Mouse (Mus musculus) limb, embryonic 12.5 days (tissue): ENCODE measurements around the gene Sec61g. TPM values are rescaled to one million over a fixed set of nuclear protein-coding genes. Genes with fewer than 3 reads are reported as not detected.
A peak's percentile ranks its signal among the peaks of the same experiment; 100 is the strongest.

Experiments
- ATAC-seq: fragments of 200-750 bp; cut with Nextera tagmentation; 2 replicates; pipeline ENCODE4 v1.8.0; 2017; ENCODE audit warnings: low read depth, moderate TSS enrichment; ENCODE audit not compliant: insufficient number of reproducible peaks, insufficient read depth, low FRiP score, low TSS enrichment
- H3K27ac ChIP-seq: fragments of 300-500 bp; sonication (generic); 2 replicates; pipeline ENCODE4 v1.5.1; 2016; ENCODE audit warnings: mild to moderate bottlenecking, moderate library complexity
- H3K27me3 ChIP-seq: fragments of 300-500 bp; sonication (generic); 2 replicates; pipeline ENCODE4 v1.6.1; 2016; ENCODE audit warnings: mild to moderate bottlenecking, moderate library complexity
- H3K36me3 ChIP-seq: fragments of 300-500 bp; sonication (generic); 2 replicates; pipeline ENCODE4 v1.6.1; 2016; ENCODE audit warnings: mild to moderate bottlenecking, moderate library complexity
- H3K4me1 ChIP-seq: fragments of 300-500 bp; sonication (generic); replicated peaks from 2 replicates; pipeline ENCODE4 v1.6.1; 2016
- H3K4me2 ChIP-seq: fragments of 300-500 bp; sonication (generic); 2 replicates; pipeline ENCODE4 v1.6.1; 2016; ENCODE audit warnings: mild to moderate bottlenecking, moderate library complexity
- H3K4me3 ChIP-seq: fragments of 300-500 bp; sonication (generic); replicated peaks from 2 replicates; pipeline ENCODE4 v1.5.1; 2016; ENCODE audit warnings: mild to moderate bottlenecking
- H3K9ac ChIP-seq: fragments of 300-500 bp; sonication (generic); replicated peaks from 2 replicates; pipeline ENCODE4 v1.6.1; 2016; ENCODE audit warnings: mild to moderate bottlenecking, moderate library complexity
- H3K9me3 ChIP-seq: fragments of 300-500 bp; sonication (generic); 2 replicates; pipeline ENCODE4 v1.6.1; 2016; ENCODE audit warnings: mild to moderate bottlenecking, moderate library complexity
- WGBS: fragments of 180-500 bp; shearing (Covaris S2); methylation state at CpG from one replicate; pipeline ENCODE4 v1.1.7; 2016; 5-methylcytosine and 5-hydroxymethylcytosine counted together
- polyA plus RNA-seq: library from polyadenylated mRNA; unstranded; fragments of >200 nt; fragmentation: Nextera tagmentation; extraction: Ambion mirVana; gene quantifications from 2 replicates; pipeline ENCODE4 v1.2.1, GENCODE M21; 2016

The Sec61g gene
- polyA plus RNA-seq = 45.1 and 45.7 TPM in 2 replicates

DNA sequence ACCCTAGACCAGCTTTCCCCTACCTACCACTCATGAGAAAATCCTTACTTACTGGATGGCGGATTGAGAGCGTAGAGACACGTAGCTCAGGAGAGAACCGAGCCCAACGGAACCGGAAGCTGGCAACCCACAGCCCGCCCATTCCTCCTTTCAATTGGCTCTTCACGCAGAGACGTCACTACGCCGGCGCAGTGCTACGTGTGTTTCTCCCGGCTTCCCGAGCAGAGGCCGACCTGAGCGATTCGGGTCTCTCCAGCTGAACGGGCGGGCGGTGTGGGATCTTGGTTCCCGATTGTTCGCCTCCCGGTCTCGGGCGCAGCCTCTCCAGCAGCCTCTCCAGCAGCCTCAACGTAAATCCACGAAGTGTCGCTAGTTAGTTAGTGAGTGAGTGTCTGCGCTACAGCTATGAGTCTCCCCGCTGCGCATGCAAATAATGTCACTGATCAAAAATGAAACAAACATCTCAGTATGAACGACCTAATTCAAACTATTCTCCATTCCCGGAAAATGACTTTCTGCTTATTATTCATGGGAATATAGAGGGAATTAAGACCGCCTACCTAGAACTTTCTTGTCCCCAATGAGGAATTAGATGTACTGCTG is at the start of gene Sec61g:
Sec61g (minus strand) TSS at position 433 of the 603 bp plus-strand sequence.
- H3K9ac ChIP-seq = peak within 1 kb of the TSS; percentile 93
- ATAC-seq = peak; percentile 99
- peak within 1 kb of the TSS; percentile 88 for H3K4me3 ChIP-seq
- H3K9me3 ChIP-seq = no peaks in the 10 kb centered on the region
- under 1% methylated on average over 35 of the region's 35 CpGs for WGBS
- H3K36me3 ChIP-seq = peaks cover 27% of the 10 kb centered on the region
- peak within 1 kb of the TSS; percentile 95 for H3K27ac ChIP-seq
- H3K4me1 ChIP-seq = peaks cover 6% of the 10 kb centered on the region; the same call in 1 of the 2 replicates
- H3K27me3 ChIP-seq = no peaks in the 10 kb centered on the region
- H3K4me2 ChIP-seq = peak within 1 kb of the TSS; percentile 82

DNA sequence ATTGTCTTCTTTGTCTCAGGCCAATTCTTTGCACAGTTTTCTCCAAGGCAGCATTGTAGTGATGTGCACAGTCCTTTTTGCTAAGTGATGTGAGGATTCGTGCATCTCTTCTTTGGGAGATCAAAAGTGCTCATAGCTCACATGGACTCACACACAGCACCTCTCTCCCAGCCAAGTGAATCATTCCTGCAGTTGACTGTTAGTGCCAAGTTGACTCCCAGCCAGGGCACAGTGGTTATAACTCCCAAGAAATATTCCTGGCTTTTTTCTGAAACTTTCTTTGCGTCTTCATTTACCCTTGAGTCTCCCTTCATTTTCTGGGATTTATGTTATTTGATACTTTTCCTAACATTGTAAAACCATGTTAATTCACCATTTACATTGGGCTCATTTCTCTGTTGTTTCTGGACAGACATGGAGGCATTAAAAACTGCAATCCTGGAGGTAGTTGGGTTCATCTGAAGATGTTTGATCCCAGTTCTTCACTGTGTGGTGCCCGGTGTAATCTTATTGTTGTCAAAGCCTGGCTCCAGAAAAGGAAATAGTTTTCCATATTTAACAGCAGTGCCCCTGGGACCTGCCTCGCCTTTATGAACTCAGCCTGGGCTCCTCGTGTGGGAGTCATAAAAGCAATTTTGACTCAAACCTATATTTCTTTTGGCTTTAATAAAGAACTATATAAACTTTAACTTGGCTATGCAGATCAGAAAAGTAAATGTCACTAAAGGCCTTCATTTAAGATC is 38.3 kb upstream of the Sec61g start:
- no peak for ATAC-seq
- no peak overlapping the region for H3K4me3 ChIP-seq
- H3K36me3 ChIP-seq = no peaks in the 10 kb centered on the region
- 61% methylated on average over 5 of the region's 5 CpGs for WGBS
- no peaks in the 10 kb centered on the region for H3K27me3 ChIP-seq
- no peak overlapping the region for H3K9ac ChIP-seq
- H3K4me1 ChIP-seq = no peaks in the 10 kb centered on the region
- H3K4me2 ChIP-seq = no peak overlapping the region
- no peaks in the 10 kb centered on the region for H3K9me3 ChIP-seq
- no peak overlapping the region for H3K27ac ChIP-seq

DNA sequence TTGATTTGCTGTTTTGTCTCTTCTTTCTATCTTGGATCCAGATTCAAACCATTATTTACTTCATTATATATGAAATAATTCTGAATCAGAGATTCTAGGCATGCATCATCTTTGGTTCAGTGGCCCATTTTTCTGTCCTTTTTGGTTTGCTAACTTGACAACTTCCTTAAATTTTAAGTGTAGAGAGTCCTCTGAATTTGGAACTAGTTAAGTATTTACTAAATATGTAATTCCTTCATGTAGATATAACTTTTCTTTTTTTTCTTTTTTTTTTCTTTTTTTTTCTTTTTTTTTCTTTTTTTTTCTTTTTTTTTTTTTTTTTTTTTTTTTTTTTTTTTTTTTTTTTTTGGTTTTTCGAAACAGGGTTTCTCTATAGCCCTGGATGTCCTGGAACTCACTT is 29.1 kb upstream of the Sec61g start:
- ATAC-seq = no peak
- Histone ChIP-seq H3K4me3 (no peak overlapping the region), H3K27me3 (no peaks in the 10 kb centered on the region), H3K9ac (no peak overlapping the region), H3K4me2 (no peak overlapping the region), H3K4me1 (no peaks in the 10 kb centered on the region), H3K27ac (no peak overlapping the region), H3K9me3 (no peaks in the 10 kb centered on the region), H3K36me3 (no peaks in the 10 kb centered on the region)
- 100% methylated on average over 1 of the region's 1 CpGs for WGBS

DNA sequence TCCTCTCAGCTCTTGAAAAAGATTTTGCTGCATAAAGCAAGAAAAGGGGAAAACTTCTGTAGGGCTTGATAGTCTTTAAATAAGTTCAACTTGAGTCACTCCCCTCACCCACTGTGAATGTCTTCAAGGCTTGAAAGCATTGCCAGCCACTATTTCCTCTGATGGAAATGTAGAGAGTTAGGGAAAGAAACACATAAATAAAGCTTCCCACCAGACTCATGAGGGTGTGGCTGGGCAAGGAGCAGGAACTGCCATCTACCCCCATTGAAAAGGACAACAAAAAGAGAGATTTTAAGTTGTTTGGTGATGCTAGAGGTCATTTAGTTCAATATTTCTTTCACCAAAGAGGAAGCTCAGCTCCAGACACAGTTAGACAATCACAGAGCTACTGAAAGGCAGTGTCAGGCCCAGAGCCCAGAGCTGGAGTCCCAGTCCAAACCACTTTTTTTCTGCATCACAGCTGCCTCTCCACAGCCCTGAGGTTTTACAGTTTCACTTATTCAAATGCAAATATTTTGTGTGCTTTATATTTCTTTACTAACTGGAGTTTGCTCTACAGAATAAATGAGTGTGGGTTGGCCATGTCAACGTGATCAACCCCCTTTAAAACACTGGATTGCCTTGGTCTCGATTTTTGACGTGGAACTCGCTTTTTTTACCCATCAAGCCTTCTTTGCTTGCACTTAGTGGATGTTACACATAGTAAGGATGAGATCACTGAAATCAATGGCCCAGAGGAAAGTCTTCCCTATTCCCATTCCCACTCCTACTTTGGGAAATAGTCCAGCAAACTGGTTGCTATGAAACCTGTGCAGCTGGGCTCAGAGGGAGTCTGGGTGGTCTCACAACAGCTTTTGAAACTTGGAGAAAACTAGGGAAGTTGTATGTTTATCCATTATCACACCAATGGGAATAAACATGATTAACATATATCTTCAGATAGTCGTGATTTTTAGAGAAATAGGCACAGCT is 26.6 kb upstream of the Sec61g start:
- no peak overlapping the region for H3K9ac ChIP-seq
- no peak overlapping the region for H3K4me2 ChIP-seq
- 74% methylated on average over 5 of the region's 5 CpGs for WGBS
- no peaks in the 10 kb centered on the region for H3K27me3 ChIP-seq
- no peaks in the 10 kb centered on the region for H3K4me1 ChIP-seq
- no peak overlapping the region for H3K4me3 ChIP-seq
- ATAC-seq = no peak
- no peaks in the 10 kb centered on the region for H3K9me3 ChIP-seq
- H3K36me3 ChIP-seq = no peaks in the 10 kb centered on the region
- H3K27ac ChIP-seq = no peak overlapping the region

DNA sequence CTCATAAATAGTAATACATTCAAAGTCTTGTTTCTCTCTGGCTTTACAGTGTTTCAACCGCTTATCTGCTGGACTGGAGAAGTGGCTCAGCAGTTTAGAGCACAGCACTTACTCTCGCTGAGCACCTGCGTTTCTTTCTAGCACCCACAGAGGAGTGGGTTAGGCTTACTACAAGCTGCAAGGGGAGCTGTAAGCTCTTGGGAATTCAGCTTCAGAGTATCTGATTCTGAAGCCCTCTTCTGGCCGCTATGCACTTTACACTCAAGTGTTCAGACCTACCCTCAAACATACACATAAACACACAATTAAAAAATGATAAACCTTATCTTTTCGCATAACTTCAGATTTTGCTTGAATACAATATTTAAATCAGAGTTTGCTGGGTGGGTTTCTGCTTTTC is 24.6 kb upstream of the Sec61g start:
- WGBS = 26% methylated on average over 5 of the region's 5 CpGs
- H3K9ac ChIP-seq = no peak overlapping the region
- no peaks in the 10 kb centered on the region for H3K4me1 ChIP-seq
- no peaks in the 10 kb centered on the region for H3K9me3 ChIP-seq
- no peak overlapping the region for H3K27ac ChIP-seq
- no peaks in the 10 kb centered on the region for H3K36me3 ChIP-seq
- no peaks in the 10 kb centered on the region for H3K27me3 ChIP-seq
- ATAC-seq = no peak
- H3K4me3 ChIP-seq = no peak overlapping the region
- H3K4me2 ChIP-seq = no peak overlapping the region

DNA sequence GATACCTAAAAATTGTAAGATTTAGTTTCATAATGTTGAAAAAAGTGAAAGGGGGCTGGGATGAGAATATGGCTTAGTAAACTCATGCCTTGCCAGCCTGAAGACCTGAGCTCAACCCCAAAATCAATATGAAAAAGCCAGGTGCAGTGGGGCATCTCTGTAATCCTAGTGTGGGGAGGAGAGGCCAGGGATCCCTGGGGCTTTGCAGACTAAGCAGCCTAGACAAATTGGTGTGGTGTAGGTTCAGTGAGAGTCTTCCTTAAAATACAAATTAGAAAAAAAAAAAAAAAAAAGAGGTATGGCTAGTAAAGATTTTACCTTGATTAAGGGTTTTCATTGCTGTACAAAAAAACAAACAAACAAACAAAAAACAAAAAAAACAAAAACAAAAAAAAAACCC is 20.6 kb upstream of the Sec61g start:
- H3K36me3 ChIP-seq = no peaks in the 10 kb centered on the region
- no peaks in the 10 kb centered on the region for H3K27me3 ChIP-seq
- no peak overlapping the region for H3K4me2 ChIP-seq
- H3K4me3 ChIP-seq = no peak overlapping the region
- no peaks in the 10 kb centered on the region for H3K4me1 ChIP-seq
- no peak overlapping the region for H3K9ac ChIP-seq
- no peak for ATAC-seq
- H3K27ac ChIP-seq = no peak overlapping the region
- no peaks in the 10 kb centered on the region for H3K9me3 ChIP-seq

DNA sequence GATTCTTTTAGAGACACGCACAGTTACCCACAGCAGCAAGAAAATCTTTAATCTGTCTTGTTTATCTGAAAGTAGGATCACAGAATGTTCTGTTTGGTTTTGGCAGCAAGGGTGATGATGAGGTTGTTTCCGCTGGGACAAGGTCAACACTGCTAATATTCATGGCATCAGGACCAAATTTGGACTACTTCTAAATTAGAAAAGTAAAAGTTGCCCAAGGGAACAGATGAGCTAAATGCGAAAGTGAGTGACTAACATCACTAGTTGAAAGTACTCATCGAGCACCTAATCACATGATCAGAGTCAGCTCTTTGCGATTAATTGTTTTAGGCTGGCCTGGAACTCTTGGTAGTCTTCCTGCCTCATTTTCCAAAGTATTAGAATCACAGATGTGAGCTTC is 20.1 kb upstream of the Sec61g start:
- Histone ChIP-seq H3K4me2 (no peak overlapping the region), H3K9ac (no peak overlapping the region), H3K4me3 (no peak overlapping the region), H3K27me3 (no peaks in the 10 kb centered on the region), H3K36me3 (no peaks in the 10 kb centered on the region), H3K9me3 (no peaks in the 10 kb centered on the region), H3K4me1 (no peaks in the 10 kb centered on the region), H3K27ac (no peak overlapping the region)
- no peak for ATAC-seq
- WGBS = 87% methylated on average over 5 of the region's 5 CpGs

DNA sequence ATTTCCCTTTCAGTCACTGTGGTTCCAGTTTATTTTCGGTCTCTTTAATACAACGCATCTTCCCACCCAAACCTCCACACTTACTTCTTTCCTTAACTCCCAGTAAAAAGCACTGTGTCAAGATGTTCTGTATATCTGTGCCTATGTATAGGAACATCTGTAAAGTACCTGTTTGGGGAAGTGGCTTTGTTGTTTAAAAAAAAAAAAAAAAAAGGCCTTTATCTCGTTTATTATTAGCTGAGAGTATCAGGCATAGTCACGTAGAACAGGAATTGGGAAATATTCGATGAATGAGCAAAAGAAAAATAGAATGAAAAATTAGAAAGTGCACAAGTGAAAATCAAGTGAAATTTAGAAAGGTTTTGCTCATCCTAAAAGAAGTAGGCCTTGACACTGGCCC is 19.5 kb upstream of the Sec61g start:
- WGBS = 89% methylated on average over 5 of the region's 5 CpGs
- Histone ChIP-seq H3K9ac (no peak overlapping the region), H3K4me3 (no peak overlapping the region), H3K36me3 (no peaks in the 10 kb centered on the region), H3K27me3 (no peaks in the 10 kb centered on the region), H3K9me3 (no peaks in the 10 kb centered on the region), H3K4me2 (no peak overlapping the region), H3K4me1 (no peaks in the 10 kb centered on the region), H3K27ac (no peak overlapping the region)
- no peak for ATAC-seq

DNA sequence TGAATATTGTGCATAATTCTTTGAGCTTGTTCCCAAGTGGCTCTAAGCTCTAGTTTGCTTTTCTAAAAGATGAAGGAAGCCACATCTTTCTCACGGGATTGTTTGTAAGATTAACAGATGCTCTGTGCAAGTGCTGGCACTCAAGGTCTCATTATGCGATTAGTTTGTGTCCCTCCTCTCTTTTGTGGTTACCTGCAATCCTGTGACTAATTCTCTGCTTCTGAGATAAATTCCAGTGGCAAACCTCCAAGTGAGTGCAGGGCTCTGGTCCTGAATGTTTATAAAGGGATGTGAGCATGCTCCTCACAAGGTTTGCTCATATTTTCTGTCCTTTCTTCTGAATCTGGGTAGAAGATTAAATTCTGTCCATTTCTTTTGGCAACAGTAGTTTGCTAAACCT is 18.2 kb upstream of the Sec61g start:
- no peak for ATAC-seq
- no peaks in the 10 kb centered on the region for H3K27me3 ChIP-seq
- no peaks in the 10 kb centered on the region for H3K36me3 ChIP-seq
- H3K27ac ChIP-seq = no peak overlapping the region
- H3K4me2 ChIP-seq = no peak overlapping the region
- H3K4me3 ChIP-seq = no peak overlapping the region
- 83% methylated on average over 2 of the region's 2 CpGs for WGBS
- no peaks in the 10 kb centered on the region for H3K4me1 ChIP-seq
- H3K9me3 ChIP-seq = no peaks in the 10 kb centered on the region
- H3K9ac ChIP-seq = no peak overlapping the region

DNA sequence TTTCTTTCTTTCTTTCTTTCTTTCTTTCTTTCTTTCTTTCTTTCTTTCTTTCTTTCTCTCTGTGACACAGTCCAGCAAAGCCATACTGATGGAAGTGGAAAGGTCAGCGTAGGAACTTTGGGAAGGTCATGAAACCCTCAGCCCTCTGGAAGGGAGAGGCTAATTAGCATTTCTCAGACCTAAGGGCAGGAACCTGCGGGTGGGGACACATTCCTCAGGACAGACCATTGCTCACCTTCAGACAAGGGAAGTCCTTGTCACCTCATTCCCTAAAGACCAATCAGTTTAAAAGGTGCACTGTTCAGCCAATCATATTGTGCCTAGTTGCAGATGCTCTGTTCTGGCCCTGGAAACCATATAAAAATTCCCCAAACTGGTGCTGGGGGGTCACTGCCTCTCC is 17.4 kb upstream of the Sec61g start:
- no peaks in the 10 kb centered on the region for H3K27me3 ChIP-seq
- H3K4me3 ChIP-seq = no peak overlapping the region
- H3K27ac ChIP-seq = no peak overlapping the region
- H3K36me3 ChIP-seq = no peaks in the 10 kb centered on the region
- H3K4me2 ChIP-seq = no peak overlapping the region
- no peaks in the 10 kb centered on the region for H3K4me1 ChIP-seq
- no peak overlapping the region for H3K9ac ChIP-seq
- no peaks in the 10 kb centered on the region for H3K9me3 ChIP-seq
- ATAC-seq = no peak
- 40% methylated on average over 2 of the region's 2 CpGs for WGBS

DNA sequence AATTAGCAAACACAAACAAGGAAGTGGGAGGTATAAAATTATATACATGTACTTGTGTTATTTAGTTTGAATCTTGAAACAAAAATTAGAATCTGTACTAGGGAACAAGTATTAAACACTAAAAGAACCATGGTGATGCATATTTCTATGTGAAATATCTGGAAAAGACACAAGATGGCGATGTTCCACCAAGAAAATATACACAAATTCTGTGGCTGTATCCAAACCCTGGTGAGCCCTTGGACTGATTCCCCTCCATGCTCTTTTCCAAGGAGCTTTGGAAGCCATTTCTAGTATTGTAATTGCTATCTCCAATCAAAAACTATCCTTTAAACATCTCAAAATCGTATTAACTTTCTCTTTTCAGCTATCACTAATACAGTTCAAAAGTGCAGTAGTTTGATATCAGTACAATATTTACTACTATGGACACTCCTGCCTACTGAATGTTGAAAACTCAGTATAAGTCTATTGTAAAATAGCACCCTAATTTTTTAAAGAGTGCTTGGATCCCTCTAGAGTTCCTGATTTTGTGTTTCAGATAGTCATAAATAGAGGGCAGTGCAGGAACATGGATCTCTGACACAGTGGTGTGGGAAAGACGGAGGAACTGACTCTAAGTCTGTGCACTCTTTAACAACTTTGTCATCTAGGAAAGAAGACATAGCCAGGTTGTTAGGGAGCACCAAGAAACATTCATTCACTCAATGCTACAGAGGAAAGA is 16.8 kb upstream of the Sec61g start:
- Histone ChIP-seq H3K27me3 (no peaks in the 10 kb centered on the region), H3K9me3 (no peaks in the 10 kb centered on the region), H3K9ac (no peak overlapping the region), H3K36me3 (no peaks in the 10 kb centered on the region), H3K4me3 (no peak overlapping the region), H3K27ac (no peak overlapping the region), H3K4me1 (no peaks in the 10 kb centered on the region), H3K4me2 (no peak overlapping the region)
- peak; percentile 59; the same call in 1 of the 2 replicates for ATAC-seq
- WGBS = 40% methylated on average over 3 of the region's 3 CpGs
